Mouse (Mus musculus) MEL (cell line): ENCODE data around the gene Rnf144b.

Source experiments
- CTCF ChIP-seq, 3 experiments: IDR thresholded peaks in 2 of 3; conservative IDR thresholded peaks in 1 of 3; 2 replicates each; pipeline ENCODE4 v1.5.1; 2011 to 2012; ENCODE audit warnings: low read length in 3 of 3, low read depth in 2 of 3, mild to moderate bottlenecking in 2 of 3, improper control_type of control experiment in 1 of 3, inconsistent platforms in 1 of 3, mixed read lengths in 1 of 3, moderate library complexity in 1 of 3; ENCODE audit not compliant: control insufficient read depth in 1 of 3, insufficient read depth in 1 of 3, poor library complexity in 1 of 3, severe bottlenecking in 1 of 3
- MXI1 ChIP-seq: IDR thresholded peaks from 2 replicates; pipeline ENCODE4 v1.6.1; 2011; ENCODE audit warnings: mild to moderate bottlenecking, low read depth, low read length, improper control_type of control experiment
- POLR2A ChIP-seq, 2 experiments: IDR thresholded peaks; 2 replicates each; pipeline ENCODE4 v1.6.1; 2011 to 2012; ENCODE audit warnings: low read length in 2 of 2, mild to moderate bottlenecking in 2 of 2, control low read depth in 1 of 2, improper control_type of control experiment in 1 of 2, low read depth in 1 of 2, moderate library complexity in 1 of 2; ENCODE audit not compliant: control insufficient read depth in 1 of 2, insufficient read depth in 1 of 2, poor library complexity in 1 of 2
- ZNF384 ChIP-seq: IDR thresholded peaks from 2 replicates; pipeline ENCODE4 v1.6.1; 2012; ENCODE audit warnings: low read depth, mild to moderate bottlenecking, inconsistent platforms, low read length, improper control_type of control experiment

- TF ChIP-seq ZNF384 = no peak
- TF ChIP-seq CTCF (IDR thresholded peaks at IDR 0.05 in 2 of 3, conservative IDR thresholded peaks at IDR 0.05 in 1 of 3; ENCODE audit: control insufficient read depth in 1 of 3, insufficient read depth in 1 of 3, low read depth in 2 of 3, low read length in 3 of 3, poor library complexity in 1 of 3, severe bottlenecking in 1 of 3) = peak; percentile 59 to 60 (median 60)
- no peak for TF ChIP-seq POLR2A (IDR thresholded peaks at IDR 0.05; ENCODE audit: control insufficient read depth in 1 of 2, insufficient read depth in 1 of 2, low read depth in 1 of 2, low read length in 2 of 2, poor library complexity in 1 of 2)
- TF ChIP-seq MXI1 = no peak
Observed at GRCm38 (mm10) chr13:47080905-47081505, 41.5 kb upstream of the Rnf144b start.
